Mouse (Mus musculus) embryonic facial prominence, embryonic 10.5 days (tissue): ENCODE data around the gene Ttll12. TPM values are rescaled to one million over a fixed set of nuclear protein-coding genes. Genes with fewer than 3 reads are reported as not detected.

Source experiments
- DNase-seq: peaks from one replicate; pipeline ENCODE4 v3.0.0-alpha.2; 2017; ENCODE audit warnings: low spot score
- H3K27ac ChIP-seq: fragments of 300-500 bp; sonication (generic); replicated peaks from 2 replicates; pipeline ENCODE4 v1.5.1; 2016; ENCODE audit warnings: mild to moderate bottlenecking
- H3K27me3 ChIP-seq: fragments of 300-500 bp; sonication (generic); replicated peaks from 2 replicates; pipeline ENCODE4 v1.6.1; 2016; ENCODE audit warnings: low read depth, mild to moderate bottlenecking; ENCODE audit not compliant: poor library complexity, severe bottlenecking
- H3K36me3 ChIP-seq: fragments of 300-500 bp; sonication (generic); replicated peaks from 2 replicates; pipeline ENCODE4 v1.6.1; 2016; ENCODE audit warnings: mild to moderate bottlenecking, moderate library complexity
- H3K4me1 ChIP-seq: fragments of 300-500 bp; sonication (generic); 2 replicates; pipeline ENCODE4 v1.6.1; 2016
- H3K4me3 ChIP-seq: fragments of 300-500 bp; sonication (generic); 2 replicates; pipeline ENCODE4 v1.5.1; 2016; ENCODE audit warnings: mild to moderate bottlenecking, moderate library complexity
- H3K9me3 ChIP-seq: fragments of 300-500 bp; sonication (generic); 2 replicates; pipeline ENCODE4 v1.6.1; 2016; ENCODE audit warnings: mild to moderate bottlenecking
- WGBS: fragments of 180-500 bp; shearing (Covaris S2); methylation state at CpG from one replicate; pipeline ENCODE4 v1.1.7; 2016; 5-methylcytosine and 5-hydroxymethylcytosine counted together
- polyA plus RNA-seq: library from polyadenylated mRNA; unstranded; fragments of >200 nt; fragmentation: Nextera tagmentation; extraction: Ambion mirVana; gene quantifications from 2 replicates; pipeline ENCODE4 v1.2.1, GENCODE M21; 2016

The Ttll12 gene
- polyA plus RNA-seq, 1 experiment from 2014 or later = 62.8 TPM

GRCm38 (mm10) chr15:83527747-83528146, 67.2 kb downstream of the Ttll12 start:
- WGBS = 62% methylated on average over 2 of the region's 2 CpGs
- H3K4me3 ChIP-seq = no peak overlapping the region

GRCm38 (mm10) chr15:83527092-83527437, 67.9 kb downstream of the Ttll12 start:
- peak overlapping the region; percentile 70 for H3K4me3 ChIP-seq
- peaks cover 69% of the 10 kb centered on the region for H3K27me3 ChIP-seq
- WGBS = 1% methylated on average over 26 of the region's 26 CpGs
- no peaks in the 10 kb centered on the region for H3K36me3 ChIP-seq
- peaks cover 41% of the 10 kb centered on the region for H3K4me1 ChIP-seq
- H3K27ac ChIP-seq = 0 out of 2 replicates have a peak overlapping the region, but pooled peaks have one; percentile 36
- H3K9me3 ChIP-seq = no peaks in the 10 kb centered on the region
- no peak for DNase-seq

More at GRCm38 (mm10) chr15:83527747-83528146, 67.2 kb downstream of the Ttll12 start:
- no peak overlapping the region for H3K27ac ChIP-seq
- no peak for DNase-seq
- no peaks in the 10 kb centered on the region for H3K36me3 ChIP-seq
- no peaks in the 10 kb centered on the region for H3K9me3 ChIP-seq
- peaks cover 38% of the 10 kb centered on the region for H3K4me1 ChIP-seq
- H3K27me3 ChIP-seq = peaks cover 69% of the 10 kb centered on the region

- peak; percentile 84 for DNase-seq
- Histone ChIP-seq H3K4me1 (peaks cover 43% of the 10 kb centered on the region), H3K27me3 (peaks cover 69% of the 10 kb centered on the region), H3K4me3 (peak within 1 kb of the TSS; percentile 70), H3K27ac (0 out of 2 replicates have a peak within 1 kb of the TSS, but pooled peaks have one; percentile 36), H3K9me3 (no peaks in the 10 kb centered on the region), H3K36me3 (no peaks in the 10 kb centered on the region)
- WGBS = under 1% methylated on average over 45 of the region's 45 CpGs
Measured at GRCm38 (mm10) chr15:83526424-83527091, 68.4 kb downstream of the Ttll12 start, which contains the start of gene Bik. Gene Bik (plus strand): TSS chr15:83526862.

Other genes starting within 250 kb of the Ttll12 start
- 27.2 and 29.1 TPM in 2 replicates for gene Arfgap3, start 244.9 kb downstream of the Ttll12 start, polyA plus RNA-seq
- 60.7 and 61.7 TPM in 2 replicates for gene Pacsin2, start 130.6 kb downstream of the Ttll12 start, polyA plus RNA-seq
- 30.9 and 32.6 TPM in 2 replicates for gene Ttll1, start 84.3 kb downstream of the Ttll12 start, polyA plus RNA-seq
- gene Bik, start 68.3 kb downstream of the Ttll12 start, polyA plus RNA-seq = 2.3 TPM in 2 replicates
- gene Tspo, start 31.6 kb downstream of the Ttll12 start, polyA plus RNA-seq = 34.1 and 35.6 TPM in 2 replicates
- gene Mcat, start 31.4 kb downstream of the Ttll12 start, polyA plus RNA-seq = 43.9 and 46.9 TPM in 2 replicates
- gene Scube1, start 129.9 kb upstream of the Ttll12 start, polyA plus RNA-seq = 51.4 and 52.4 TPM in 2 replicates
- gene Mpped1, start 184.3 kb upstream of the Ttll12 start, polyA plus RNA-seq = 6.4 and 7.0 TPM in 2 replicates